Mouse (Mus musculus): ENCODE data around the gene Rpl36-ps4.

DNA sequence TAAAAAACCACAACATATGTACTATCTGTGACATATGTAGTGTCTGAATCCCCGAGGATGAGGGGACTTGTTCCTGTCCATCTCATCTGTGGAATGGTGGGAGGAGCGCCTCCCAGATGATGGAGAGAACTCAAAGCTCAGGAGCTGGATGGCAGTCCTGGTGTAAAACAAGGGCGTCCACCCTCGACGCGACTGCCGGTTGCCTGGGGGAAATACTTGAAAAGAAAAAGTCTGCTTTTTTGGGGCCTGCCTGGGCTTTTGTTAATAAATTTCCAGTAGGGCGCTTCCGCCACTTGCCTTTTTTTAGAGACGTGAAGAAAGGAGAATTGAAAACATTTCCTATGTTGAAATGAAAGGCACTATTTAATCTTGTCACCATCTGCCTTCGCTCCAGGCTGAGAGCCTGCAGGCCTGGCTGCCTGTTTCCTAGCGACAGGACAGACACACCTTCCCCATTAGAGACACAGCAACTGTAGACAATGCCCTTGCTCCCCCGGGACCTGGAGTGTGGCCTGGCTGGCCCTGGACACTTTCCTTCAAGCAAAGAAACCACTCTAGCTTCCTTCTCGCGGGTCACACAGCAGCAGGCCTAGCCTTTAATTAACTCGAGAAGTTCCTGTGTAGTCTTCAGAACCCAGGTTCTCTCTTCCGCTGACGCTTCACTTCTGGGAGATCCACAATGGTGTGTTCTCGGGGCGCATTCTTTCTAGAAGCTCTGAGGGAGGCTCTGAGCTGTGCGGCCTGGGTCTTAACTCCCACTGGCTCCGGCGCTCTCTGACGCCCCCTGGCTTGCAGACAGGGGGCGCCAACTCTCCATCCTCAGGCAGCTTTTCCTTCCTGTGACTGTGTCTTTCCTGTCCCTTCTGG is 43.3 kb upstream of the Rpl36-ps4 start:
- TF ChIP-seq CTCF (IDR thresholded peaks at IDR 0.05; ENCODE audit: low read depth): peak; percentile 69
- TF ChIP-seq EP300 (optimal IDR thresholded peaks at IDR 0.05): no peak
